Mouse (Mus musculus) gastrocnemius, postnatal 4 days (tissue): Measurements from ENCODE around the gene Ankrd54. TPM values are rescaled to one million over a fixed set of nuclear protein-coding genes. Genes with fewer than 3 reads are reported as not detected.
"Not testable (repeated sequence)": the region's sequence is repeated elsewhere in the genome, so short reads cannot be mapped to it uniquely, and the experiment has no call there.

Experiments used
- DNase-seq, 2 experiments: peaks; one replicate each; pipeline ENCODE4 v3.0.0; 2021 to 2022; ENCODE audit warnings: low spot score in 2 of 2, mixed read lengths in 2 of 2
- total RNA-seq, 2 experiments: library from RNA; stranded (reverse); gene quantifications; 2 replicates each; pipeline ENCODE4 v1.2.3; 2021

Ankrd54 gene
- total RNA-seq, 2 experiments from 2014 or later, result 11.6 to 13.5 TPM

DNA sequence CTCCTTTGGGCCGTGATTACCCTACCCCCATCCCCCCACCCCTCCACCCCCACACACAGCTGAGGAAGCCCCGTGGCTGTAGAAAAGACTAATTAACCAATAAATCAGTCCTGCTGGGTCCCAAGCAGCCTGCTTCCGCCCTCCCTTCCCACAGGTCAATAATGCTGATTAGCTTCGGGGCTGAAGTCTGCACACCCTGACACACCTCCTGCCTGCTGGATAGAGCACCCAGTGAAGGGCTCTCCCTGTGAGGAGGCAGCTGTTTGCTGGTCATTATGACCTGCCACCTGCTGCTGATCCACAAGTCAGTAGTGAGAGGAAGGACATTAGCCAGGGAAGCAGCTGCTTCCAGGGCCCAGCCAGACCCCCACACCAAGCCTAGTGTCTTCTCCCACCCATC is 17.9 kb downstream of the Ankrd54 start:
- no peak for DNase-seq

DNA sequence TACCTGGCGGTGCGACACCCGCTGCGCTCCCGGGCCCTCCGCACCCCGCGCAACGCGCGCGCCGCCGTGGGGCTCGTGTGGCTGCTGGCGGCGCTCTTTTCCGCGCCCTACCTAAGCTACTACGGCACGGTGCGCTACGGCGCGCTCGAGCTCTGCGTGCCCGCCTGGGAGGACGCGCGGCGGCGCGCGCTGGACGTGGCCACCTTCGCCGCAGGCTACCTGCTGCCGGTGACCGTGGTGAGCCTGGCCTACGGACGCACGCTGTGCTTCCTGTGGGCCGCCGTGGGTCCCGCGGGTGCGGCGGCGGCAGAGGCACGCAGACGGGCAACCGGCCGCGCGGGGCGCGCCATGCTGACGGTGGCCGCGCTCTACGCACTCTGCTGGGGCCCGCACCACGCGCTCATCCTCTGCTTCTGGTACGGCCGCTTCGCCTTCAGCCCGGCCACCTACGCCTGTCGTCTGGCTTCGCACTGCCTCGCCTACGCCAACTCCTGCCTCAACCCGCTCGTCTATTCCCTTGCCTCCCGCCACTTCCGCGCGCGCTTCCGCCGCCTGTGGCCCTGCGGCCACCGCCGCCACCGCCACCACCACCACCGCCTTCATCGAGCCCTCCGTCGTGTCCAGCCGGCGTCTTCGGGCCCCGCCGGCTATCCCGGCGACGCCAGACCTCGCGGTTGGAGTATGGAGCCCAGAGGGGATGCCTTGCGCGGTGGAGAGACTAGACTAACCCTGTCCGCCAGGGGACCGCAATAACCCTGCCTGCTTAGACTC is 19.8 kb downstream of the Ankrd54 start:
- DNase-seq, result no peak

GRCm38 (mm10) chr15:79041585-79041984 is 21.1 kb downstream of the Ankrd54 start, which contains the start of gene Galr3:
Galr3 (plus strand) TSS chr15:79041885.
- no peak for DNase-seq

- no peak for DNase-seq
Measured at GRCm38 (mm10) chr15:79040501-79041416, 21.9 kb downstream of the Ankrd54 start.

- DNase-seq, result peak in 1 of 2 experiments; percentile 68
Measured at GRCm38 (mm10) chr15:79038853-79039252, 23.8 kb downstream of the Ankrd54 start.

DNA sequence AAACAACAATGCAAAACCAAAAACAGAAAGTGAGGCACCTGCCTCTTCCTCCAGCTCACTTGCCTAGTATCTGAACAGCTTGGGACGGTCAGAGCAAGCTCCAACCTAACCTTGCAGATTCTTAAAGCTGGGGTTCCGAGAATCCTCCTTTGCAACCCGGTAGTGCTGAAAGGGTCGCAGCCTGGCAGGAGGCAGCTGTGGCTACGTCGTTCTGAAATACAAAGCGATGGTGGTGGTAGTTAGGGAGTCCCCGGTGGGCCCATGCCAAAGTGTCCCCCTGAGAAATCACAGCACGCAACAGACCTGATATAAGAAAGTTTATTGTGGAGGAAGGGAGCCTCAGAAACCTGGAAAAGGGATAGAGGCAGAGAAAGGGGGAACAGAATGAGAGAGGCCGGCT is 24.4 kb downstream of the Ankrd54 start:
- no peak for DNase-seq

DNA sequence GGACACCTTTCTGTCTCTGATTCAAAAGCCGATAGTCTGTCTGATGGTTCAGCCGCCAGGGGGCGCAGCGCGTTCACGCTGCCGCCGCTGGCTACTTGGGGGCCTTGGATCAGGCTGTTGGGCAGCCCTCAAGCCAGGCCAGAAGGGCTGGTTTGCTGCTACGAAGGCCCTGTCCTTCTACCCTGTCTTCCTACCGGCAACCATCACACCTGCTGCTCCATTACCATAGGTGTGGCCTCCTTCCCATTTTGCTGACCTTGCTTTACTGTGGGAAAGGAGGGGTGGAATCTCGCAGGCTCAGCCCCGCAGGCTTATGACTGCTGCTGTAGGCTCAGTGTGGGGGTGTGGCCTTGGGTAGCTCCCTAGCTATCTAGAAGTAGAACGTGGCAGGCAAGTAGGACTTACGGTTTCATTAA is 24.8 kb downstream of the Ankrd54 start:
- DNase-seq, result peak; percentile 75 to 82

- not testable (repeated sequence) for DNase-seq
Measured at GRCm38 (mm10) chr15:79031908-79032307, 30.8 kb downstream of the Ankrd54 start.

GRCm38 (mm10) chr15:79030551-79031435 is 31.9 kb downstream of the Ankrd54 start:
- peak; percentile 78 to 89 for DNase-seq

DNA sequence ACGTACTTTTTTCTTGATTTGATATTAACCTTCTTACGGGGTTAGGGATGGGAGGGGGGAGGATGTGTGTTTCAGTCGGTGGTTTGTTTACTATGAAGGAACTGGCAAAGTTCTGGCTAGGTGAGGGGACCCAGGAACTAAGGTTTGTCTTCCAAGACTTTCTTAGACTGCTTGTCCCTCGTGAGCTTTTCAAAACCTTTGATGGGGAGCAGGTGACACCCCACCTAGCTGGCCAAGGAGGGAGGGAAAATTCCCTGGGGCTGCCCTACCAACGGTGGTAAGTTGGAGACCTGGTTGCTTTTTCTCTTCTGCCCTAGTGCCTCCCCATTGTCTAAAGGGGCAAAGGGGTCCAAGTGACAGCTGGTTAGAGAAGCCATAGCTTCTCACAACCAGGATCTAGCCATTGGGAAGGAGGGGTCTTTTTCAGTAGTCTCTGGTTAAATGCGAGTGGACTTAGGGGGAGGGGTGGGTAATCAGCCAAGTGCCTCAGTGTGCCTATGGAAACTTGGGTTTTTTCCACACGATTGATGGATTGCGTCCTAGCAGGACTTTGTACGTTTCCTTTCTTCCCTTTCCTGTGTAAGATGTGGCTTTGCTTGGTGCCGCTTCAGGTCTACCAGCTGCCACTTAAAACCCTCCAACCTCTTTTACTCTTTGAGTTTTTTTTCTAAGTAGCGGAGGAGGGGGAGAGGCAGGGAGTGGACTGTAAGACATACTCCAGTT is 33.0 kb downstream of the Ankrd54 start:
- DNase-seq, result no peak

DNA sequence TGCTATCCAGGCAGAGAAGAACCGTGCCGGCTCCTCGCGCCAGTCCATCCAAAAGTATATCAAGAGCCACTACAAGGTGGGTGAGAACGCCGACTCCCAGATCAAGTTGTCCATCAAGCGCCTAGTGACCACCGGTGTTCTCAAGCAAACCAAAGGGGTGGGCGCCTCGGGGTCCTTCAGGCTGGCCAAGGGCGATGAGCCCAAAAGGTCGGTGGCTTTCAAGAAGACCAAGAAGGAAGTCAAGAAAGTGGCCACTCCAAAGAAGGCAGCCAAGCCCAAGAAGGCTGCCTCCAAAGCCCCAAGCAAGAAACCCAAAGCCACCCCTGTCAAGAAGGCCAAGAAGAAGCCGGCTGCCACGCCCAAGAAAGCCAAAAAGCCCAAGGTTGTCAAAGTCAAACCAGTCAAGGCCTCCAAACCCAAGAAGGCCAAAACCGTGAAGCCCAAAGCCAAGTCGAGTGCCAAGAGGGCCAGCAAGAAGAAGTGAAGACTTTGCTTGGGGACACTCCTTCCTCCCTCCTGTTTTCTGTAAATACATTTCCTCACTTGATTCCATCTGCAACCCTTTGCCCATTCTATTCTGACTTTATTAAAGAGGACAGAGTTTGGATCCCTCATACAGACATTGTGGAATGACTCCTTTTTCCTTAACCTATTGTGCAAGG is 33.7 kb downstream of the Ankrd54 start:
- no peak for DNase-seq

GRCm38 (mm10) chr15:79028237-79028738 is 34.4 kb downstream of the Ankrd54 start, which contains the start of gene H1f0:
H1f0 (plus strand) TSS chr15:79028450.
- DNase-seq, result peak; percentile 96 to 97

DNA sequence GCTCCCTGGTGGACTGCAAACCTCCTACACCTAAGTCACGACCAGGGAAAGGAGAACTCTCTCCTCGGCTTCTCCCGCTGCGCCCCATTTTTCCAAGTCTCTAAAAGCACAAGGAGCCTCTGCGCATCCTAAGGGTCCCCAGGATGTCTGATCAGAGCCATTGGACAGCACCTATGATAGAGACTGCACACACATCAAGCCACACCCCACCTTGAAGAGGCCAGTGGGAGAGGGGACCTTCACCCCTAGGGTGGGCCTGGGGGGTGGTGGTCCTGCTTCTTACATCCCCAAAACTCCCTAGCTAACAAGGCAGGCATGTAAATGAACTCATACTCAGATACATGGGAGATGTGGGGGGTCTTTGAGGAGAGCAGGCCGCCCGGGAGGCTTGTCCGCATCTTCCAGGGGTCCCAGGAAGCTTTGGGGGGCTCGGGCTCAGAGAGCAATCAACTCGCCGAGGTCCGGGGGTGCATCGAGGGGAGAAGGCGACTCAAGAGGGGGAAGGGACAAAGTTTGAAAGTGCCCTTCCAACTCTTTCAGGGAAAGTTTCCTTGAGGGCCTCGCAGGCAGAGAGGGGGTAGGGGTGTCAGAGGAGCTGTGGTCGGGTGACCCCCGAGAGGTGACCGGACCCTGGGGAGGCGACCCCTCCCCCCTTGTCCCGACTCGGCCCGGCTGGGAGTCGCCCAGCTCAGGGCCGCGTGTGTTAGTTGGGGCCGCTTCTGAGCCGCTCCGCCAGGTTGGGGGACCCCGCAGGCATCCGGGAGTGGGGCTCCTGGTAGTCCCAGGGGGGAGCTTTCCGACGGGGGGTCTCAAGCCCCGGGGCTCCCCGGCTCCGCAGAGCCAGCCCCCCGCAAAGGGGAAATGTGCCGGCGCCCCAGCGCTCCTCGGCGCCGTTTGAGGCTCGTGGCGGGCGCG is 35.1 kb downstream of the Ankrd54 start:
- peak in 1 of 2 experiments; percentile 54 for DNase-seq

DNA sequence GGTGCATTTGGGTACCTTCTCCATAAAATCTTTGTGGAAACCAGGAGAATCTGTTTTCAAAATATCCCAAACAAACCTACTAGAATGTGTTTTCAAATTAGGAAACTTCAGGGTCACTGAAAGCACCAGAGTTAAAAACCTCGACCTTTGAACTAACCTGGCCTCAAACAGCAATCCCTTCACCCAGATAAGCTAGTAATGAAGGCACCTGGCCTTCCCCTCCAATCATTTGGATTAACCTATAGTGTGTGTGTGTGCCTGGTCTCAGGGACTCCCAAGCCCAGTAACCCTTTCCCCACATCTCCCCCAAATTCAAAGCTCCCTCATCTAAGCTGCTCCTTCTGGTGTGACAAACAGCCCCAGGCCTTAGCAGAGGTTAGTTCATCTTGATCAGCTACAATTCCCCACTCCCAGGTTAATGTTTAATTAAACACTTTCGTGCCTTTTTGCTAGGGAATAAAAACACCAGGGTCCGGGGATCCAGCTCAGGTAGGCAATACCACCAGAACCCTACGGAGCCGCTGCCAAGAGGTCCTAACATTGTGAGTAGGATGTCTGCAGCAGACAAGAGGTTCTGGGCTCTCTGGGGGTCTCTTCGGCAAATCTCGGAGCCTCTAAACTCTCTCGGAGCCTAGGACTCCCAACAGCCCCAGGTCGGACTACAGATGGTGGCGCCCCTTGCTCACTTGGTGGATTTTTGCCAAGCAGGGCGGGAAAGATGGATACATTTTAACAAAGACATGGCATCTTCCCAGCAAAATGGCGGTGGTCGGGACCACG is 36.0 kb downstream of the Ankrd54 start:
- DNase-seq, result no peak

DNA sequence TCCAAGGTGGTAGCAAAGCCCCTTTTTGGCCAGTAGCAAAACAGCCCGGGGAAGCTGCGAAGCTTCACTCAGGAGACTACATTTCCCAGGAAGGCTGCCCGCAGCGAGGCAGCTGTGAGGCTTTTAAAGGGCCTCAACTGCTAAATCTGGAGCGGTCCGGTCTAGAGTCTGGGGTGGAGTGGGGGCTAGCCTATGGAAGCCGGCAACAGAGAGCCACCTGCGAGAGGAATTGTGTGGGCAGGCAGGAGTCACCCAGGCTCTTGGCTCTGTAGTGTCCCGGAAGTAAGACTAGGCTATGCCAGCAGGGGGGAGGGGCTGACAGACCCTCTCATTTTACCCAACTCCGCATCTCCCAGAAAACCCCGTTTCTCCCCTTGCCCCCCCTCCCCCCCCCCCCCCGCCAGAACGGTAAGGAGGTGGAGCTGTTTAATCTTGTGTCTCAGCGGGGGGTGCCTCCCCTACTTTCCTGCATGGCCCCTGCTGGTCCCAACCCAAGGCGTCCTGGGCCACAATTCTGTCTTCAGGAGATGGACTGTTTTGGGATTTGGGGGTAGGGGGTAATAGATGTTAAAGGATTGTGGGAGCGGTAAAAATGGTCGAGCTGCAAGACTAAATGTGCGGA is 36.9 kb downstream of the Ankrd54 start:
- DNase-seq, result no peak

- DNase-seq, result no peak
Measured at GRCm38 (mm10) chr15:79023366-79023765, 39.3 kb downstream of the Ankrd54 start.

DNA sequence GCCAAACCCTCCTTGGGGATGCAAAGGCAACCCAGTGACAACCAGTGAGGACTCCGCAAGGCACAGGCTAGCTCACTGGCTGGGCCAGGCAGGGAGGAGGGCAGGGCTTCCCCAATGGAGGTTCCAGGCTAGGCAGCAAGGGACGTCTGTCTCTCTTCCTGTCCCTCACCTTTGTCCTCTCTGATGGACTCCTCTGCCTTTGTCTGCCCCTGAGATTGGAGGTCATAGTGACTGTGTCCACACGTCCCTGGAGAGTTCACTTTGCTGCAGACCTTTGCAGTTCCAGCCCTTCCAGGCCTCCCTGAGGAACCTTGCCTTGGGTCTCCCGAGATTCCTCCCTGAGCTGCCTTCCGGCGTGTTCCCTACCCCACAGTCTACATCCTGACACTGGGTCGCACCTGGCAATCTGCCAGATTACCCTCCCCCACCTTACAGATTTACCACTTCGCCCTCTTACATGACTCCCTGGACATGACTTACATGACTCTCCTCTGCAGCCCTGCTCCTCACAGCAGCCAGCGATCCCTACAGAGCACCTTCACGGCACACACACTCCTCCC is 39.9 kb downstream of the Ankrd54 start:
- DNase-seq, result no peak
